Mouse (Mus musculus): ENCODE measurements around the gene Frmd6. TPM values are rescaled to one million over a fixed set of nuclear protein-coding genes. Genes with fewer than 3 reads are reported as not detected.
A peak's percentile ranks its signal among the peaks of the same experiment; 100 is the strongest.

Gene Frmd6
- 3.0 and 3.6 TPM in 2 replicates for total RNA-seq (2014; fragmentation: Nextera tagmentation)
- total RNA-seq (2017): 2.3 and 5.4 TPM in 2 replicates

DNA sequence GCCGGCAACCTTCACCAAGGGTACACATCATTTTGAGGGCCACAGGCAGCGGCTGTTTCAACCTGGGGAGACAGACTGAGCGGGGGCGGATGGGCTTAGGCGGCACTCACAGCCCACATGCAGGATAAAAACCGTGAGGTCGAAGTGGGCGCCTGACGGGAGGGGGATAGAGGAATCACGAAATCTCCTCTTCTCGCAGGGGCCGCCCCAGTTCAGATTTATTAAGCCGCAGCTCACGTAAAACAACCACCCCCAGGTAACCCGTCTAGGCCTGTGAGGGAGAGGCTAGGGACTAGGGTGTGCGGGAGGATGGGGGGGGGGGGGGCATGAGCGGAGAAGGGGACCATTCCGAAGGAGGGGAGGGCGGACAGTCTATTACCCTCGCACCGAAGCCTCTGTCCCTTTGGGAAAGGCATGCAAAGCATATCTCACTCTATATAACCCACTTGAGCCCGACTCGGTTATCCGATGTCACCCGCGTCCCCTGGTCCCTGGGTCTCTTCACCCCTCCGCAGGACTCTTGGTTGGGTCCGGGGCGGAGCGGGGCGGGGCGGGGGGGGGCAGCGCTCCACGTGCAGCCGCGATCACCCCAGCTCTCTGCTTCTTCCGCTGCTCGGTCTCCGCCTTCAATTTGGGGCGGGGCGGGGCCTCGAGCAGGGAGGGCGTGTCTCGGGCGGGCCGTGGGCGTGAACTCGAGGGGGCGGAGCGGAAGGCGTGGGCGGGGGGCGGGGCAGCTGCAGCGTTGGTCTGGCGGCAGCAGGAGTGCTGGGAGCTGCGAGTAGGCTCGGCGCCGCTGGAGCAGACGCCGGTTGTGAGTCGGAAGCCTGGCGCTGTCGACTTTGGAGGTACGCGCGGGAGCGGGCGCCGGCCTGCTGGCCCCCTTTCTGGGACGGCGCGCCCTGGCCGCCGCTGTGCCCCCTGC lies at the start of gene Frmd6:
Gene Frmd6 (plus strand): TSS at position 786 of the 922 bp plus-strand sequence.
- peak; percentile 89 for ATAC-seq (replicated peaks; ENCODE audit: low FRiP score, low TSS enrichment, poor library complexity, severe bottlenecking)

DNA sequence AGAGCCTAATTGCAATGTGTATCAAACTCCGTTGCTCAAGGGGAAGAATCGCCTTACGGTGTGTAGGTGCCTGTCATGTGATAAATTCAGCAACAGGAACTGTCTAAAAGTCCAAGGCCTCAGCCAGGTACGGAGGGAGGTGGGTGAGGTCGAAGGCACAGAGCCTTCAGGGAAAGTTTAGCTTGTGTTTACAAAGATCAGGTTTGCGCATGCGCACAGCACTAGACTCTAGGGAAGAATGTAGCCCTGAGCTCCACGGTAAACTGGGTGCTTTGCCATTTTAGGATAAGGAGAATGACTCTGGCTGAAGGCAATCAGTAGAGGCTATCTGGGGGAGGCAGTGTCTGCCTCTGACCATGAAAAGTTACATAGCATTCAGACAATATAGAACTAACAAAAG lies 49.7 kb upstream of the Frmd6 start:
- no peak for ATAC-seq (replicated peaks; ENCODE audit: low FRiP score, low TSS enrichment, poor library complexity, severe bottlenecking)

DNA sequence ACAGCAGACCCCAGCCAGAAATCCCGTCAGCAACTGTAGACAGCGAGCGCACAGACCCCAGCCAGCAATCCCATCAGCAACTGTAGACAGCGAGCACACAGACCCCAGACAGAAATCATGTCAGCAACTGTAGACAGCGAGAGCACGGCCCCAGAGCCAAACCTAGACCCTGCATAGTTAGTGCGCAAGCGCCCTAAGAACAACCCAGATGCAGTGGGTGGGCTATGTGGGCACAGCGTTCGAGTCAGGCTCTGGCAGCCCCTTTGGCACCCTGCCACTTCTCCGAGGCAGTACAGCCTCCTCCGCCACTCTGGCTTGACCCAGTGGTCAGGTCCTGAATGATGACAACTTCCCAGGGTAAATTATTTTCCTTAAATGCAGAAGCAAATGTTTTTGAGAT lies 48.6 kb upstream of the Frmd6 start:
- no peak for ATAC-seq (replicated peaks; ENCODE audit: low FRiP score, low TSS enrichment, poor library complexity, severe bottlenecking)

DNA sequence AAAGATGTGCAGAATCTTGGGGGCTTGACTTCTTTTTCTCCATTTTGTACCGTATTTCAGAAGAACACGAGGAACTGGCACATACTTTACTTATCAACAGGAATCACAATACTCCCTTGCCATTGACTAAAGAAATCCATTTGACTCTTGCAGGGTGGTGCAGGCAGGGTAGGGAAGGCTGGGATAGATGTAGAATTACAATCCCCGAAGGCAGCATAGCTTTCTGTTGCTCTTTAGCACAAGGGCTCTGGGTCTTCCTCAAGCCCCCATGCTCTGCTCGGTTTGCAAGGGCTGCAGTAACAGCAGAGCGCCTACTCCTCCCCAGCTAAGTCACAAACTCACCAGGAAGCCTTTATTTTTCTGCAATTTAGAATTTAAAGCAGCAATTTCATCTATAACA lies 47.8 kb upstream of the Frmd6 start:
- ATAC-seq (replicated peaks; ENCODE audit: low FRiP score, low TSS enrichment, poor library complexity, severe bottlenecking): no peak

DNA sequence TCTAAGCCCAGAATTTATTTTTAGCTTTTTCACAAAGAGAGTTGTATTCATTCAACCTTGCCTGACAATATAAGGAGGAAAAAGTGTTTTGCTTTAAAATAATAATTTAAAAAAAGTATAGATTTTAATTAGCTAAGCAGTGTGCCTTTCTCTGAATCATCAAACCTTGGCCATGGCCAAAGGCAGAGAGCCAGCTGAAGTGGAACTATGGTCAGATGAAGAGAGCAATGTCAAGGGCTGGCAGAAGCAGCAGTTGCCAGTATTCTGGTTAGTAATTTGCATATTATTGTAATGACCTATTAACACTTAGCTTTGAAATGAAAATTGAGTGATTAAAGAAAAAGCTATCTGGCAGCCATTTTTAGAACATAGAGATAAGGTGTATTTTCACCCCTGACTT lies 47.4 kb upstream of the Frmd6 start:
- ATAC-seq (replicated peaks; ENCODE audit: low FRiP score, low TSS enrichment, poor library complexity, severe bottlenecking): no peak

DNA sequence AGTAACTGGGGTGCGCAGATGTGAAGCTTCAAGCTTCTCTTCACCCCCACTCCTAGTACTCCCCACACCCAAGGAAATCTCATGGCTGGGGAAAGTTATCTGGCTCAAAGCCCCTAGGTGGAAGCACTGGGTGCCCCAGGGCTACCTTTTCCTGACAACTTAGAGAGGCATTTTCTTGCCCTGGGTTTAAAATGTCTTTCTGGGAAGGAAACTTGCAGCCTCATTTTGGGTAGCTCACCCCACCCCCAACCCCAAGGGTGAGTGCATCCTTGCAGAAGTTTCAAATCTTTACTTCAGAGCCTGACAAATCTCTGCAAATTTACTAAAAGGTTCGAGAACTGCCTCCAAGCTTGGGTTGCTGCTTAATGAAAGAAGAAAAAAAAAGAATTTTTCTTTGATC lies 47.0 kb upstream of the Frmd6 start:
- ATAC-seq (replicated peaks; ENCODE audit: low FRiP score, low TSS enrichment, poor library complexity, severe bottlenecking): no peak

DNA sequence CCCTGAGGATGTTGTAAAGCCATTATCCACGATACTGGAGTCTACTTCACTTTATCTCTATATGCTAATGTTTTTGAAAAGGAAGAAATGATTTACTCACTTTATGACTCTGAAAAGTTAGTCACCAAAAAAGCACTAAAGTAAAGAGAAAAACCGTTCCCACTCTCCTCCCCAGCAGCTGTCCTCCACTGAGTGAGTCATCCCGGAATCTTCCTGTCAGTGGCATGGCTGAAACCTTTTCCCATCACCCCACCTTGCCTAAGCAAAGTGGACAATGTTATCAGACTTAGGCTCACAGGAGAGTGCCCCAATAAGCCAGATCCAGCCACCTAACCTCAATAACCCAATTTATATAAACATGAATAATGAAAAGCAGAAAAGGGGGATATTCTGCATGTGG lies 46.6 kb upstream of the Frmd6 start:
- no peak for ATAC-seq (replicated peaks; ENCODE audit: low FRiP score, low TSS enrichment, poor library complexity, severe bottlenecking)

DNA sequence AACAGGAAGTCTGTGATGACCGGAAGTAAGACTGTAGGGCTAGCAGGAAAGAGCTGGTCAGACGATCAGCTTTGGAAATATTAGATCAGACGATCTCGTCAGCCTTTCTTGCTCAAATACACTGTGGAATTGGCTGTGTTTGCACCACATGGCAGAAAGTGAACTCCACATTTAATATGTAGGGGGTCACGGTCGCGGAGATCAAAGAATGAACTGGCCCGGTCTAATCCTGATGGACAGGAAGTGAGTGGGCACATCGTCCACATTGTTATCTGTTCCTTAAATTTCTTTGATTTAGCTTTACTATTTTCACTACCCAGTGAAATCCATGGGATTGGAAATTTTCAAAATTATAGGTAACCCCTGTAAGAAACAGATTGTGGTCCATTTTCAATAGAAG lies 42.3 kb upstream of the Frmd6 start:
- no peak for ATAC-seq (replicated peaks; ENCODE audit: low FRiP score, low TSS enrichment, poor library complexity, severe bottlenecking)

DNA sequence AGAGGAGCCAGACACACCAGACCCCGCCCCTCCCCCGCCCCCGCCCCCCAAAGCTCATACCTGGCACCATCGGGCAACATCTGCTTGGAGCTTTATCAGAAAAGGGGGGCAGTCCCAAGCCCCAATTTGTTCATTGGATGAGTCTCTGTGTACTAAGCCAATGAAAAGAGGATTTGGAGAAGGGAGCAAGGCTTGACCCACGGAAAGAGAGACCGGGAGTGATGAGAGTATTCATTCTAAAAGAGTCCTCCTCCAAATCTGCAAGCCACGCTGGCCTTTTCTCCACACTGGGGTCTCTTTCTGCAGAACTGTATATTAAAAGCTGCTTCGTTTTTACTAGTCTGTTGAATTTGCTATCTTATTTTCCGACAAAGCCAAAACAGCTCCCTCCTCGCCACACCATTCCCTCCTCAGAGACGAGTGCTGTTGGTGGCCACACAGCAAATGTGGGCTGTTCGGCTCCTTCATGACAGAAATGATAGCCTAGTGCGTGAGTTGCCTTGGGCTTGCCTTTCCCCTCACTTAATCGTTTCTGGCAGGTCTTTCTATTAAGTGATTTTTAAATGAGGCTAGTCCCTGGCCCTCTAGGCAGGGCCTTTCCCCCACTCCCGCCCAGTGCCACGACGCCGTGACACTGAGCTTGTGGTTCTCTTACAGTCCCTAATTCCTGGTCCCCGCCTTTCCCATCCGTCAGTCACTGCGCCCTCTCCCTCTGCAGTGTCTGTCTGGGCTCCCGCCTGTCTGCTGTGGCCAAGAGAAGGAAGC lies 41.7 kb upstream of the Frmd6 start:
- ATAC-seq (replicated peaks; ENCODE audit: low FRiP score, low TSS enrichment, poor library complexity, severe bottlenecking): no peak

DNA sequence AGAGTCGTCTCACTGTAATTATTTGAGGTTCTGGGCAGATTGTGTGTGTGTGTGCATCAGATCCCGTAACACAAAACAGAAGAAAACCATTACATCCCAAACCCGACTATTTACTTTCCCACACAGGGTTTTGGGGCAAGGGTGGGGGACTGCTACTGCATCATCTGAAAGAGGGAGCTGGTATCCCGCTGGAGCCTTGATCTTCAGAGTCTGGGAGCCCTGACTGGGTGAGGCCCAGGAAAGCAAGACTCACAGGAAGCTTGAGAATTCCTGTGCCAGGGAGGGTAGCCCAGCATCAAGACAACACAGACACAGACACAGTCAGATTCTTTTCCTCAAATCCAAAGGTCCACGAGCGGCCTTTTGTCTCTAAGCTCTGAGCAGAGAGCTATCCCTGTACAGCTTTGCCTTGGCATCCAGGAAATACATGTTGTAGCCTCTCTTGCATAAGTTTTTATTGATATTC lies 41.0 kb upstream of the Frmd6 start:
- no peak for ATAC-seq (replicated peaks; ENCODE audit: low FRiP score, low TSS enrichment, poor library complexity, severe bottlenecking)

DNA sequence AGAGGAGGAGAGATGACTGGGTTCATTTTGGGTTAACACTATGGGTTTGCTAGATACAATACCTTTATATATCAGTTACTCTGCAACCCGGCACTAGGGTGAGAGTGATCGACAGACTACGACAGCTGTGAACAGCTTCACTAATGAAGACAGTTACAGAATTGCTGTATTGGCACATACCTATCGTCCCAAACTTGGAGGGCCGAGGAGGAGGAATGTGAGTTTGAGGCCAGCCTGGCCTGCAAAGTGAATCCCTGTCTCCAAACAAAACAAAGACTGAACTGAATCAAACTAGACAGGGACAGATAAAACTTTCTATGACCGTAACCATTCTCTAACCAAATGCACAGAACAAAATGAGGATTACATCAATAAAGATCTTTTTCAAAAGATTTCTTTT lies 36.0 kb upstream of the Frmd6 start:
- no peak for ATAC-seq (replicated peaks; ENCODE audit: low FRiP score, low TSS enrichment, poor library complexity, severe bottlenecking)

DNA sequence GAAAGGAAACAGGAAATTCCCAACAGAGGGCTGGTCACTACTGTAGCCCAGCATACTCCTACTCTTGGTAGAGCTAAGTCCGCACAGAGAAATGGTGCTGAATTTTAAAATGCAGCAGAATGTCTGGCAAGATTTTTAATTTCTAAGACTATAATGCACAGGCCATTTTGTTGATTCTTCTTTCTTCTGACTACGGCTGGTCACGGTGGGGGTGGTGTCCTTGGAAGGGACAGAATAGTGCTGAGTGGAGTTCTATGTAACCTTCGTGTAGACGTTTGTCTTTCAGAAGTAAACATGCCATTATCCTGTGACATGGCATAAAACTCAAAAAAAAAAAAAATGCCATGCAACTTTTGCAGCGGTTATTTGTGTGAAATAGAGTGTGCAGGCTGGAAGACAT lies 32.0 kb upstream of the Frmd6 start:
- ATAC-seq (replicated peaks; ENCODE audit: low FRiP score, low TSS enrichment, poor library complexity, severe bottlenecking): no peak

DNA sequence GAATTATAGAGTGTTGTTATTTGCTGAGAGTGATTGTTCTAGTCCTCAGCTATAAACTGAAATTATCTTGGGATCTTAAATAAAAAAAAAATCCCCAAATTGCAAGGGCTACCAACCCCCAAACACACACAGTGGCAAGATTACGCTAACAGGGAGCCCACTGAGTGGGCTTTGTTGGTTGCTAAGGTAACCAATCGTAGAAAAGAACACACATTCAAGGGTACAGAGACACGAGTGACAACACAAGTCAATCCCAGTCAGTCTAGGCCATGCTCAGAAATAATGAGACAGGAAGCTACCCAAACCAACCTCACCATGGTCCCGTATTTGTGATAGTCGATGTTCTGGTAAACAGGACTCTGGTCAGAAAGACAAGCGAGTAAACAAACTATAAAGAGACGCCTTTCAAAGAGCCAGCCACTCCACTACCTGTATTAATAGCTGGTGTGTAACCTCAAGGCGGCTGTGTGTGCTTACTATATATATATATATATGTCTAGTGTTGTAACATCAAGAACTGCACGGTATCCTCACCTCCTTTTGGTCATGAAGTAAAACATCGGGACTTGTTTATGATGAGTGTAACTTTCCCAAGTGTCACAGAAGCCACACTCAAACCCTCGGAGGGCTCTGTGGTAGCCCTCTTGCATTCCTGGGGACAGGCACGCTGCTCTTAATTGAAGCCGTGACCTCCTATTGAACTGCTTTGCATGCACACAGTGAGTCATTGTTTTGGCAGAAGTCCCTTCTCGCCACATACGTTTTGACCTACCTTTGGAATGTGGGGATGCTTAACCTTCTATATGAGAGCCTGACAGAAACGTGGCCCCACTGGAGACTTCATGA lies 30.5 kb upstream of the Frmd6 start:
- no peak for ATAC-seq (replicated peaks; ENCODE audit: low FRiP score, low TSS enrichment, poor library complexity, severe bottlenecking)

DNA sequence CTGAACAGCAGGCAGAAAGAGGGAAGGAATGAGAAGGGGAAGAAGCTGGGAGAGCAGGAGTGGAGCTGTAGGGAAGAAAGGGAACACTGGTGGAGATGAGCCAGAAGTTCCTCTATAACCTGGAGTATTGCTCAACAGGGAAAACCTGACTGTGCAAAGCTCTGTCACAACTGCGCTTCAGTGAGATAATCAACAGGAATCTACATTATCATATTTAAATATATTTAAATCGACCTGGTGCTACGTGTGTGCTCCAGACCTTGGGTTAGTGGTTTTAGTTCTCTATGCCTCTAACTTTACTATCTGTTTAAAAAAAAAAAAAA lies 30.0 kb upstream of the Frmd6 start:
- no peak for ATAC-seq (replicated peaks; ENCODE audit: low FRiP score, low TSS enrichment, poor library complexity, severe bottlenecking)

DNA sequence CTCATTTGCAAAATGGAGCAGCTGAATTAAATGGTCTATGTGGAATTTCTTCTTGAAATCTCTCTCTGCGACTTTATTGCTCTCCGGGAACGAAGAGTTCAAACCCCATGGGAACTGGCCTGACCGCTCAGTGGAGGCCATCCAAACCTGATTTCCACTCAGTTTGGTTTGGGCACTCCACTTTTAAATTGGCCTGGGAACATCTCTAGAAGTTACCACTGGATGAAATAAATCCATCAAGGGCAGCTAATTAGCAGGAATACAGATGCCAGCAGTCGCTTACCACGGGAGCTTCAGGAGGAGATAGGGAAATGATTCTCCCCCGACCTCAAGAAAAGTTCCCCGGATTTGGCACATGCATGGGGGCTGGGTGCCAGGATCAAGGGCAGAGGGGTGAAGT lies 26.8 kb upstream of the Frmd6 start:
- ATAC-seq (replicated peaks; ENCODE audit: low FRiP score, low TSS enrichment, poor library complexity, severe bottlenecking): no peak

DNA sequence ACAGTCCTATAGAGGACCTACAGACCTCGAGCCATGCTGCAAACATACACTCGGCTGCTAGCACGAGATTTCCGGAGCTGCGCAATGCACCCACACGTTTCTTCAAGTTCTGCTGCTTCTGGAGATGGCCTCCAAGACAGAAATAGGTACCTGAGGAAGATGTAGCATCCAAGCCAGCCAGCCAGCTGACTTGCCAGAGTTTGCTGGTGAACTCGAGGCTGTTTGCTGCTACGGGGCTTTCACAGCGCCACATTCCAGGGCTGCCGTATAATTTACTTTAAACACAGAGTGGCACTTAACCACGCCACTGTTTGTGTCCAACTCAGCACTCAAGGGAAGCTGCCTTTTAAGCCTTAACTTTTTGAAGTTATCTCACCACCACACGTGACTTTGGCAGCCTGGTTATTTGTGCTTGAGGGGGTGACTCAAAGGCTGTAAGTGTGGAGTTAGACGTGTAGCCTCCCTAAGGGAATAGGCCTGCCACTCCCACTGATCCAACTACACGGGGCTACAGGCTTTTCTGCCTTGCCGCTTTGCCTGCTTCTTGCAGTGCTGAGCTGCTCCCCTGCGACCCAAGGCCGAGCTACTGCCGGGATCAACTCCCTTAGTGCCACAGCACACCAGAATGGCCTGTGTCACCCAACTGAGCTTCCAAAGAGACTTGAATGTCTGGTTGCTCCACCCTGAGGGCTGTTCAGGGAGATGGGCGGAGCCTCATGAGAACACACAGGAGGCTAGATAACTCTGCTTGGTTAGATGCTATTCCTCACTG lies 25.9 kb upstream of the Frmd6 start:
- ATAC-seq (replicated peaks; ENCODE audit: low FRiP score, low TSS enrichment, poor library complexity, severe bottlenecking): peak; percentile 52; the same call in 1 of the 2 replicates

DNA sequence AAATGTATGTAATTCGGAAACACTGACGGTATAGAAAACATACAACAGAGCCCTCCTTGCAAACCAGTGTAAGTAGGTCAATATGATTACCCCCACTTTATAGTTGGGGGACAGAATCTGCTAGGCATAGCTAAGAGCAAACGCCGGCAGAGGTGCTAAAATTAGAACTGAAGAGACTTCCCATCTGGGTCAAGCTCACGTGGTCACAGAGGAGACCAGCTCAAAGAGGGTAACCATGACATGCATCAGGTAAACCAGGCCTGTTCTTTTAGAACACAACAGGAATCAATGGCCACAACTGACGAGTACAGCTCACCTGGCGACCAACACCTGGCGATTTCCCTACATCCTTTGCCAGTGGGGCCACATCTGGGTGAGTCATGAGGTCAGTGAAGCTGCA lies 25.2 kb upstream of the Frmd6 start:
- no peak for ATAC-seq (replicated peaks; ENCODE audit: low FRiP score, low TSS enrichment, poor library complexity, severe bottlenecking)

DNA sequence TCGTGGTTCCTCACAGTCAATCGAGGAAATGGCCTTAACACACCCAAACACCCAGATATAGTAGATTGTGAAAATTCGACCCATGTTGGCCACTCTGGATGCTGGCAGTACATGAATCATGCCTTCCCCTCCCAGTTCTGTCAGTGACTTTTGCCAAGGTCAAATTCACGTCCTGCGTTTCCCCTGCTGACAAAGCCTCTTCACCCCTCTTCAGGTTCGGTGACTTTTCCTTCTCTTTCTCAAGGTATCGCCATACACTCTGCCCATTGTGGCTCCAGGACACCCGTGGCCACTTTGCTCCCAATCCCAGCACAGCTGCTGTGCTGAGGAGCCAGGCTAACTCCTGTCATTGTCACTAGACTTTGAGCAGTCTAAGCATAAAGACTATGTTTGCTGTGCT lies 24.0 kb upstream of the Frmd6 start:
- no peak for ATAC-seq (replicated peaks; ENCODE audit: low FRiP score, low TSS enrichment, poor library complexity, severe bottlenecking)

DNA sequence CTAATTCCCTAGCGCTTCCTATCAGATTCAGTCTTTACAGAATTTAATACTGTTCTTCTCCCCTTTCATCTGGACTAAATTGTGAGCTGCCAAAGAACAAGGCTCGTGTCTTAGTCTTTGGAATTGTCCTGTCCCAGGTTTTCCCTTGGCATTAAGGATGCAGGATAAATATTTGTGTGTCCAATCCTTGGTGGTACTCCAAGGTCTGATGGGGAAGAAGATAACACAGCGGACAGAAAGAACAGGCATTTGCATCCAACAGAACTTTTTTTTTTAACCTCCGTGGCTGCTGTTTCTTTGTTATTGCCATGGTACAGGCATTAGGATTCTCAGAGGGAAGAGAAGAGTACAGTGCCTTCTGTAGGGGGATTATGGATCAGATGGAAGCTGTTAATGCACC lies 21.8 kb upstream of the Frmd6 start:
- no peak for ATAC-seq (replicated peaks; ENCODE audit: low FRiP score, low TSS enrichment, poor library complexity, severe bottlenecking)

Data from megakaryocyte-erythroid progenitor cell, adult 5-6 weeks (primary cell).